Mouse (Mus musculus): ENCODE measurements at regions not wholly inside any gene's neighbourhood (a gene's known extent, or its start where the extent isn't known, plus 50 kb on each side); places are given as distances from the start of the nearest gene placed in this dataset.

- DNase-seq (ENCODE audit: low spot score): no peak
These were observed 168.1 kb upstream of the Olig3 start for GRCm38 (mm10) chr10:19188082-19188742.

DNA sequence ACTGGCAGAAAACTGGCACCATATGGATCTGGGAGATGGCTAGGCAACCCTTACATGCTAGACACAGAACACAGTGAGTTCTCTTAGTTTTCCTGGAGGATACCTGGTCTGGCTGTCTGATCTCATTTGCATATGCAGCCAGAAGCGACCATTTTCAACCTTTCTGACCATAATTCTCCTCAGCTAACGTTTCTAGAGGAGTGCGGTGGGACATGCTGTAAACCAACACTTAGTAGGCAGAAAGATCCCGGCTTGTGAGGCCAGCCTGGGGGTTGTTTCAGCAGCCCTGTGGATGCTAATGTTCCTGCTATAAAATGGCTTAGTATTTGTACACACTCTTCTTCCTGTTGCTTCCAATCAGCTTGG lies 168.6 kb upstream of the Olig3 start:
- no peak for DNase-seq (ENCODE audit: low spot score)

GRCm38 (mm10) chr10:19187084-19187615 lies 169.2 kb upstream of the Olig3 start:
- DNase-seq (ENCODE audit: low spot score): no peak

DNA sequence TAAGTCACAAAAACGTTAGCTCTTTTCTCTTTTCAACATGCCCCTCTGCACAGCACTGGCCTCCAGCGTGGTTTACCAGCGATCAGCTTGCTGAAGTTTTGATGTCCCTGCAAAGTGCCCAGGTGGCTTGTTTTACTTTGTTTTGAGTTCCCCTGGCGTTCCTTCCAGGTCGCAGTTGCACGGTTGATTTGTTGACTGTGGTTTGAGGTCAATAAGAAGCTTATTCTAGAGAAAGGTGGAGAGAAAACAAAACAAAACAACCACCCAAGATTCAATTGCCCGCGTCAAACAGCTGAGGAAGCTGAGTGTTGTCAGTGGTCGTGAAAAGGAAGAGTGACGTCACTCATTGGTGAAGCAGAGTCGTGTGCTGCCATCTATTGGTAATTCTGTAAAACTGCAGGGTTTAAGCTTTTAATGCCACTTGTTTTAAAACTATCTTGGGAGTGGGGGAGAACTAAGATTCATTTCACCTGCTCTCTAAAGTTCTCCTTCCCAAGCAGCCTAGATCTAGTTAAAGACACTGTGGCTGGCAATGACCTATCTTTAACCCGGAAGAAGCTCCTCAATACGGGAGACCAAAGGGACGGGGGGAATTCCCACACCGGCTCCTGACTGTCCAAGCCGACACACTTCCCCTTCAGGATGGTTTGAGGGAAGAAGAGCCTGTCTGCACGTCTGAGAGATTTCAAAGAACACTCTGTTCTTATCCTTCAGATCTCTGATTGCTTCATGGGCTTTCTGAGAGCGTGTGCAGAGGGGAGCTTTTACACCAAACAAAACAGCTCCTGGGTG lies 170.3 kb upstream of the Olig3 start:
- peak; percentile 63 for DNase-seq (ENCODE audit: low spot score)

GRCm38 (mm10) chr10:19184886-19185285 lies 169.4 kb upstream of the Tnfaip3 start:
- no peak for DNase-seq (ENCODE audit: low spot score)

DNA sequence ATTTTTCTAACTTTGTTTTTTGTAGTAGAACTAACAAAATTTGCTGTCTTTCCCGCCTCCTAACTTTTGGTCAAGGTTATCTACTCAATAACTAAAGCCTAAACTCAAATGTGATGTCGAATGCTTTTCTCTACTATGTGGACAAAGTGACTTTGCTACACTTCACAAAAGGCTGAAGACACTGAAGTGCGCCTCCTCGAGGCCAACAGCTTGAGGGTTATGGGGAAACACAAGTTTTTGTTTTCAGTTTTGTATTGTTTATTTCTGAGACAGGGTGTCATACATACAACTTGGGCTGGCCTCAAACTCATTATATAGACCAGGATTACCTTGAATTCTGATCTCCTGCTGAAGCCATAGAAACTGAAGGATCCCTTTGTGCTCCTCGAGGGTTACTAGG lies 162.4 kb upstream of the Tnfaip3 start:
- no peak for DNase-seq (ENCODE audit: low spot score)

- DNase-seq (ENCODE audit: low spot score): no peak
These were observed 162.0 kb upstream of the Tnfaip3 start for GRCm38 (mm10) chr10:19177414-19177813.

- no peak for DNase-seq (ENCODE audit: low spot score)
These were observed 160.8 kb upstream of the Tnfaip3 start for GRCm38 (mm10) chr10:19176249-19176648.

- DNase-seq (ENCODE audit: low spot score): no peak
These were observed 156.4 kb upstream of the Tnfaip3 start for GRCm38 (mm10) chr10:19171834-19172233.

DNA sequence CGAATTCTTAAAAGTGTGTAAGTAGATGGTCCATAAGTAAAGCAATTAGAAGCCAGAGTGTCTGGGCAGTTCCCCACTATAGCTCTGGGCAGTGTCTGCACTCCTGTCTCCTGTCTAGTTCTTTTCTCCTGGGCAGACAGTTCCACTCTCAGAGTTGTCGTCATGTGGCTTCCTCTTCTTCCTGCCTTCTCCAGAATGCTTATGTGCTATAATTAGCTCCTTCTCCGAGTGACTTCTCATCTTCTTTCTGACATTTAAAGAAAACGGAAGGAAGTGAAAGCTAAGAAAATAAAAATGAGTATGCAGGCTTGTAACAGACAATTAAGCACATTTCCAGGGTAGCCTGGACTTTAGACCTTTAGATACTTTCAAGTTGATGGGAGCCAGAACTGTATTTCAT lies 155.1 kb upstream of the Tnfaip3 start:
- DNase-seq (ENCODE audit: low spot score): peak; percentile 47

- no peak for DNase-seq (ENCODE audit: low spot score)
These were observed 153.8 kb upstream of the Tnfaip3 start for GRCm38 (mm10) chr10:19169272-19169671.

- no peak for DNase-seq (ENCODE audit: low spot score)
These were observed 152.9 kb upstream of the Tnfaip3 start for GRCm38 (mm10) chr10:19168362-19168761.

- peak; percentile 16 for DNase-seq (ENCODE audit: low spot score)
These were observed 152.3 kb upstream of the Tnfaip3 start for GRCm38 (mm10) chr10:19167641-19168271.

- DNase-seq (ENCODE audit: low spot score): no peak
These were observed 151.6 kb upstream of the Tnfaip3 start for GRCm38 (mm10) chr10:19167101-19167500.

DNA sequence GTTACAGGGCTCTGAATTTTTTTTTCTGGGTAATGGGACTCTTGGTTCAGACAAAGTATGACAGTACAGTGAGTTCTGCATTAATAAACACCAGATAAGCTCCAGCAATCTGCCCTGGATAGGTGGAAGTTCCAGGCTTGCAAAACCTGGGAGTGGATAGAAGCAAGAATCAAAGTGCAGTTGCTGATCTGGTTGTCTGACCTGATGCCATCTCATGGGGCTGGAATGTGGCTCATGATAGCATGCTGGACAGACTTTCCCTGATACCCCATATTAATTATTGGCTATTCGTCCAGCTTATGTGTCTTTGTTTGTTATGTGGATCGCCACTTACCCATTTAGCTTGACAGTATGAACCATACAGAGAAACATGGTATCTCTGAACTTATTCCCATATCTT lies 146.6 kb upstream of the Tnfaip3 start:
- no peak for DNase-seq (ENCODE audit: low spot score)

- no peak for DNase-seq (ENCODE audit: low spot score)
These were observed 145.7 kb upstream of the Tnfaip3 start for GRCm38 (mm10) chr10:19161149-19161548.

DNA sequence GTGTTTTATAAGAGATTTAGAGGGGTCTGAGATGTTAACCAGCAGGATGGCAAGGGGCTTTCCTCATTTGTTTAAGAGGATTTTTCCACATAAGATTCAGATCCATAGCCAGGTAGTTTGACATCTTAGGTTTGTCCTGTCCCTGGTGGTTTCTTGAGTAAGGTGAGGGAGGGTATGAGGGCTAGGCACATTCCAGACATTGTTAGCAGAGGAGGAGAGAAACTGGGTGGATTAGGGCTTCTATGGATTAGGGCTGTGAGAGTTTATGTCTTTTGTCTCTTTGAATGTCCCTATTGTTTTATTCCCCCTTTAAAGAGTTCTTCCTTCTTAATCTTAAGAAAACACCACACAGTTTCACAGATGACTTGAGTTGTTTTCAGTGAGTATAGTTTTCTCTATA lies 138.6 kb upstream of the Tnfaip3 start:
- no peak for DNase-seq (ENCODE audit: low spot score)

DNA sequence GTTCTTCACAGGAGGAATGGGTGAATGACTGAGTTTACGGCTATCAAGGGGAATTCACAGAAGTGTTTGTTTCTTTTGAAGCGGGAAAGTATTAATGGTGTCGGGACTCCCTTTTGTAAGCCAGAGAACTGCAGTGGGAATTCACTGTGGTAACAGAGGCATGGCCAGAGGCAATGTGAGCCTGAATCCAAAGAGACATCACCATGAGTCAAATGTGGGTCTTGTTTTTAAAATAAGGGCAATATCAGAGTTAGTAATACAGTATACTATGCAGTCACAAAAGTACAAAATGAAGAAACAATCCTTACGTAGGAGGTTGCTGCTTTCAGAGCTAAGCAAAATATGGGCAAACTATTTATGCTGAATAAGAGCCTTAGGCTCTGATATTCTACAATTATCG lies 137.3 kb upstream of the Tnfaip3 start:
- no peak for DNase-seq (ENCODE audit: low spot score)

GRCm38 (mm10) chr10:19150766-19151165 lies 135.3 kb upstream of the Tnfaip3 start:
- DNase-seq (ENCODE audit: low spot score): no peak

DNA sequence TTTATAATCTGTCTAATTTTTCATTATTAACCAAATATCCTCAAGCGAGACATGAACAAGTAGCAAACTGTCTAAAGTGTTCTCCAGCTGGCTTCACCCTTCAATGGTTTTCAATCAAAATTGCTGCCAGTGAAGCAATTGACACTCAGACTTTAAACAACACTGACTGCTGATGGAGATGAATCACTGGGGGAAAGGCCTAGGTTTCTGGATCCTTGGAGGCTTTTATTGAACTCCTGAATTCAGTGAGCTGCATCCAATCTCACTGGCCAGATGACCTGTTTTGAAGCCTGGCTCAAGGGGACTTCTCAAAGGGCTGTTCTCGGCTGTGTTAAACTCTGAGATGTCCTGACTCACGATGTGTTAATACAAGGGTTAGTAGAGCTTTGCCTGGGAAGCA lies 134.5 kb upstream of the Tnfaip3 start:
- DNase-seq (ENCODE audit: low spot score): no peak

DNA sequence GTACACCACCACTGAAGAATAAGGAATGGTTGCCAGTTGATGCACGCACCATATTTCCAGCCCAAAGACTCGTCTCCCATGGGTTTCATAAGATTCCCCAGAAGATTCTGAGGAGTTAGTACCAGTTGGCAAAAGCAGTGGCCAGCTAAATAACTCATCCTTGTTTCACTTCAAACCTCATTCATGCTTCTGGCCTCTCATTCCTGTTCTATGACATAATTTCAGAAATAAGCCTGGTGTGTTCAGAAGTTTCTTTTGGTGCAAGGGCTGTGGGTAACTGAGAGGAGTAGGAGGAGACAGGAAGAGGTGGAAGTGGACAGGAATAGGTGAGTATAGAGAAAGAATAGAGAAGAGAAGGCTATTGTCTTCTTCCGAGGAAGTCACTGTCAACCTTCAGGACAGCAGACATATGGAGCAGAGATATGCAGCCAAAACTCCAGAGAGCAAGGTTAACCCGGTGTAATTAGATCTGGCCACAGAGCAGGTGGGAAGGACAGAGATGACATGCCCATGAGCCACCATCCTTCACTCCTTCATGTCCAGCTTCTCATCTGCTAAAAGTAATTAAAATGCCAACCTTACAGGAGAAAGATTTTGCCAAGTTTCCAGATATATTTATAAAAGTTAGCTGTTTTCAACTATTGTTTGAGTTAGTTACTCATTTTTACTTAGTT lies 133.9 kb upstream of the Tnfaip3 start:
- no peak for DNase-seq (ENCODE audit: low spot score)

DNA sequence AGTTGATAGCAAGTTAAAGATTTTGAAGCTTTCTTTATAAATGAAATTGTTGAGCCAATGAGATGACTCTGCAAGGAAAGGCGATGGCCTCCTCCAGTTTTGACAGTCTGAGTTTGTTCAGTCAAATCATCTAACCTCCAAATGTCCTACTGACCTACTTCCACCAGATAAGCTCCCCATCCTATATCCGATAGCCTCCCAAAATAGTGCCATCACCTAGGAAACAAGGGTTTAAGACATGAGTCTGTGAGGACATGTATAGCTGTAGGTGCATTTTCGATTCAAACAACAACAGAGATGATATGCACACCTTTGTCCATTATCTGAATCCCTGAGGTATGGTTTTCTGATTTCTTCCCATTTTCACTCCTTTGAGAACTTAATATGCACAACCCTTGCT lies 126.0 kb upstream of the Tnfaip3 start:
- no peak for DNase-seq (ENCODE audit: low spot score)

Measured in heart, adult 8-10 months (tissue).